Mouse (Mus musculus) CH12.LX (cell line): ENCODE results near the gene 6430531B16Rik. TPM values are rescaled to one million over a fixed set of nuclear protein-coding genes. Genes with fewer than 3 reads are reported as not detected.

Experiments
- DNase-seq: peaks from one replicate; pipeline ENCODE4 v3.0.0-alpha.2; 2013; ENCODE audit errors: extremely low read depth
- H3K27ac ChIP-seq: 2 replicates; pipeline ENCODE4 v1.5.1; 2012; ENCODE audit warnings: low read depth, mild to moderate bottlenecking, control low read depth, moderate library complexity; ENCODE audit not compliant: insufficient read depth
- H3K27me3 ChIP-seq: replicated peaks from 2 replicates; pipeline ENCODE3; 2012; ENCODE audit warnings: inconsistent platforms
- H3K36me3 ChIP-seq, 2 experiments: replicated peaks in 1 of 2; 2 replicates each; pipeline versions ENCODE3 to v1.6.1; 2012; ENCODE audit warnings: inconsistent platforms in 1 of 2, low read length in 1 of 2, mild to moderate bottlenecking in 1 of 2, mixed read lengths in 1 of 2, moderate library complexity in 1 of 2; ENCODE audit not compliant: control insufficient read depth in 1 of 2, insufficient read depth in 1 of 2
- H3K4me1 ChIP-seq, 2 experiments: 2 replicates each; pipeline ENCODE4 v1.6.1; 2012; ENCODE audit warnings: inconsistent platforms in 1 of 2, moderate library complexity in 1 of 2; ENCODE audit not compliant: insufficient read depth in 2 of 2, control insufficient read depth in 1 of 2
- H3K4me2 ChIP-seq: 2 replicates; pipeline ENCODE4 v1.6.1; 2012; ENCODE audit warnings: low read depth, mild to moderate bottlenecking, control low read depth; ENCODE audit not compliant: poor library complexity, insufficient read depth, severe bottlenecking
- H3K4me3 ChIP-seq, 3 experiments: fragments of 150-350 bp in 1 of 3; sonication (generic) in 1 of 3; replicated peaks in 1 of 3; 2 replicates each; pipeline versions ENCODE3 to v1.5.1; 2011 to 2012; ENCODE audit warnings: low read depth in 2 of 3, low read length in 2 of 3, mild to moderate bottlenecking in 2 of 3, moderate library complexity in 2 of 3, control low read depth in 1 of 3, improper control_type of control experiment in 1 of 3, inconsistent platforms in 1 of 3, mixed read lengths in 1 of 3; ENCODE audit not compliant: poor library complexity in 1 of 3
- H3K79me2 ChIP-seq: replicated peaks from 2 replicates; pipeline ENCODE4 v1.6.1; 2012; ENCODE audit warnings: mild to moderate bottlenecking, moderate library complexity; ENCODE audit not compliant: control insufficient read depth, poor library complexity, insufficient read depth, severe bottlenecking; ENCODE audit errors: extremely low read depth
- H3K9ac ChIP-seq: 2 replicates; pipeline ENCODE4 v1.6.1; 2012; ENCODE audit warnings: low read depth, mild to moderate bottlenecking, control low read depth, moderate library complexity; ENCODE audit not compliant: insufficient read depth
- H3K9me3 ChIP-seq: replicated peaks from 2 replicates; pipeline ENCODE3; 2012; ENCODE audit warnings: low read length, inconsistent platforms, mixed read lengths
- CHD2 ChIP-seq: IDR thresholded peaks from 2 replicates; pipeline ENCODE4 v1.6.1; 2011; ENCODE audit warnings: low read length, improper control_type of control experiment
- CTCF ChIP-seq, 2 experiments: IDR thresholded peaks in 1 of 2; conservative IDR thresholded peaks in 1 of 2; 2 replicates each; pipeline ENCODE4 v1.5.1; 2011 to 2012; ENCODE audit warnings: low read depth in 2 of 2, low read length in 2 of 2, improper control_type of control experiment in 1 of 2, inconsistent platforms in 1 of 2, mild to moderate bottlenecking in 1 of 2, moderate library complexity in 1 of 2
- E2F4 ChIP-seq: IDR thresholded peaks from 2 replicates; pipeline ENCODE4 v1.6.1; 2011; ENCODE audit warnings: low read depth, low read length, improper control_type of control experiment; ENCODE audit not compliant: insufficient replicate concordance
- ELF1 ChIP-seq: IDR thresholded peaks from 2 replicates; pipeline ENCODE4 v1.6.1; 2014; ENCODE audit warnings: low read depth, mild to moderate bottlenecking, inconsistent platforms, low read length, improper control_type of control experiment
- EP300 ChIP-seq: IDR thresholded peaks from 2 replicates; pipeline ENCODE4 v1.6.1; 2011; ENCODE audit warnings: low read length, improper control_type of control experiment
- HCFC1 ChIP-seq: IDR thresholded peaks from 2 replicates; pipeline ENCODE4 v1.6.1; 2012; ENCODE audit warnings: low read depth, mild to moderate bottlenecking, inconsistent platforms, low read length, improper control_type of control experiment
- IRF4 ChIP-seq: IDR thresholded peaks from 2 replicates; pipeline ENCODE4 v1.6.1; 2014; ENCODE audit warnings: low read depth, mild to moderate bottlenecking, inconsistent platforms, low read length, improper control_type of control experiment
- MAX ChIP-seq: IDR thresholded peaks from 2 replicates; pipeline ENCODE4 v1.6.1; 2011; ENCODE audit warnings: low read length, improper control_type of control experiment
- MXI1 ChIP-seq: IDR thresholded peaks from 2 replicates; pipeline ENCODE4 v1.6.1; 2011; ENCODE audit warnings: mild to moderate bottlenecking, low read depth, low read length, improper control_type of control experiment
- MYC ChIP-seq: IDR thresholded peaks from 2 replicates; pipeline ENCODE4 v1.6.1; 2011; ENCODE audit warnings: low read depth, mild to moderate bottlenecking, improper control_type of control experiment, low read length
- NRF1 ChIP-seq: IDR thresholded peaks from 2 replicates; pipeline ENCODE4 v1.6.1; 2014; ENCODE audit warnings: low read depth, mild to moderate bottlenecking, inconsistent platforms, low read length, improper control_type of control experiment, moderate library complexity
- POLR2A ChIP-seq: IDR thresholded peaks from 2 replicates; pipeline ENCODE4 v1.6.1; 2011; ENCODE audit warnings: low read depth, mild to moderate bottlenecking, improper control_type of control experiment, low read length
- RAD21 ChIP-seq: IDR thresholded peaks from 2 replicates; pipeline ENCODE4 v1.6.1; 2011; ENCODE audit warnings: low read depth, mild to moderate bottlenecking, low read length, improper control_type of control experiment, moderate library complexity
- SIN3A ChIP-seq: IDR thresholded peaks from 2 replicates; pipeline ENCODE4 v1.6.1; 2012; ENCODE audit warnings: low read length, improper control_type of control experiment, inconsistent platforms
- SMC3 ChIP-seq: IDR thresholded peaks from 2 replicates; pipeline ENCODE4 v1.6.1; 2011; ENCODE audit warnings: low read depth, low read length, improper control_type of control experiment
- TCF12 ChIP-seq: IDR thresholded peaks from 2 replicates; pipeline ENCODE4 v1.6.1; 2014; ENCODE audit warnings: low read depth, mild to moderate bottlenecking, inconsistent platforms, low read length, improper control_type of control experiment
- UBTF ChIP-seq: IDR thresholded peaks from 2 replicates; pipeline ENCODE4 v1.6.1; 2012; ENCODE audit warnings: low read depth, mild to moderate bottlenecking, inconsistent platforms, low read length, improper control_type of control experiment, moderate library complexity
- ZMIZ1 ChIP-seq: IDR thresholded peaks from 2 replicates; pipeline ENCODE4 v1.6.1; 2012; ENCODE audit warnings: low read depth, mild to moderate bottlenecking, inconsistent platforms, low read length, improper control_type of control experiment
- dilution Hi-C: fragments of 300-500 bp; cut with MboI; formaldehyde crosslinking; loops from 2 replicates; pipeline ENCODE4 v1.14.3; 2020; ENCODE audit warnings: low sequenced_read_pairs; ENCODE audit not compliant: extremely low pct_unique_long_range_greater_than_20kb, extremely low pct_ligation_motif_present
- in situ Hi-C: fragments of 300-500 bp; cut with MboI; formaldehyde crosslinking; loops from 3 replicates; pipeline ENCODE4 v1.14.3; 2019; ENCODE audit warnings: low sequenced_read_pairs, low pct_ligation_motif_present, low pct_unique_long_range_greater_than_20kb, mixed read lengths
- polyA plus RNA-seq: library from polyadenylated mRNA; unstranded; fragments of >175 nt; gene quantifications from 2 replicates; pipeline ENCODE4 v1.2.1, GENCODE M21; 2012; ENCODE audit warnings: low read depth; ENCODE audit not compliant: insufficient read length
- total RNA-seq, 2 experiments: library from RNA; depleted of rRNA; stranded (reverse); fragments of 300-350 nt in 1 of 2; fragments of >200 nt in 1 of 2; gene quantifications; 2 replicates each; pipeline ENCODE4 v1.2.3; 2012 to 2014

The 6430531B16Rik gene
- total and polyA plus RNA-seq, 3 experiments, result 0.13 to 0.21 TPM; not detected in 1

DNA sequence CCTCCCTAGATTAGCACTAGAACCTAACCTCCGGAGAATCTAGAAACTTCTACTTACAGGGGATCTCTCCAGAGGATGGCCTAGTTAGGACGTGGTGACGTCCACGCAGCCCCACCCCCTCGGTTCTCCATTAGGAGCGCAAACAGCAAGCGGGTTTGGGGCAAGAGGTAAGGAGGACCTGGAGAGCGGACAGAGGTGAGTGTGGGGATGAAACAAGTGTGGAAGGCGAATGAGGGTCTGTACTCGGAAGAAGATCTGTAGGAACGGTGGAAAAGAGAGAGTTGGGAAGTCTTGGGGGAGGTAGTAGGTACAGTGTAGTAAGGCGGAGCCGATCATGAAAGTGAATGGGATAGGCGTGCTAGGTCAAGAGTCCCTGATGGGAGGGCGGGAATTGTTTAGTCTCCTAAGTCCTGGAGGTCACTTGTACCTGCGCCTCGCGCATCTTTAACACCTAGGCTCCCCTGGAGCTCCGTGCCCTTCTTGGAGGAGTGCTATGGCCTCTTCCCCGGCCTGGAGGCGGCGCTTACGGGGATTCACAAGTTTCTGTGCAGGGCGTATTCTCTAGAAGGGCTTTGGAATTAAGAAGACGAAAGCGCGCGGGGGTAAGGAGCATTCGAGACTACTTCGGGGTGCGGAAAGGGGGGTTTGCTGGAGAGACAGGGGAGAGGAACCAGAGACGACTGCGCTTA is 28.1 kb downstream of the 6430531B16Rik start:
- peak overlapping the region; percentile 92; the same call in 1 of the 2 replicates for H3K4me2 ChIP-seq
- no peaks in the 10 kb centered on the region for H3K27me3 ChIP-seq
- DNase-seq, result peak; percentile 73
- dilution Hi-C loops, result no loop called here
- H3K4me1 ChIP-seq, result peaks cover 5 to 58% of the 10 kb centered on the region in 2 experiments; a peak in 3 of 4 replicates
- peak overlapping the region; percentile 67 for H3K27ac ChIP-seq
- in situ Hi-C loops, result no loop called here
- peaks cover 8% of the 10 kb centered on the region for H3K79me2 ChIP-seq
- H3K36me3 ChIP-seq, result peaks cover 15 to 29% of the 10 kb centered on the region in 2 experiments
- H3K9me3 ChIP-seq, result no peaks in the 10 kb centered on the region
- H3K4me3 ChIP-seq, result peak overlapping the region; percentile 65 to 73 (median 66)
- peak; percentile 29 for TF ChIP-seq SIN3A
- no peak for TF ChIP-seq ZMIZ1
- TF ChIP-seq MXI1, result peak; percentile 67
- peak; percentile 2; the same call in 1 of the 2 replicates for TF ChIP-seq HCFC1
- TF ChIP-seq UBTF, result peak; percentile 76
- TF ChIP-seq MYC, result no peak
- no peak for TF ChIP-seq EP300
- peak; percentile 62 for TF ChIP-seq POLR2A
- TF ChIP-seq IRF4, result 0 out of 2 replicates have a peak, but pooled peaks have one; percentile 5
- TF ChIP-seq, all 38 proteins: peak for 6
- peak overlapping the region; percentile 83 for H3K9ac ChIP-seq

DNA sequence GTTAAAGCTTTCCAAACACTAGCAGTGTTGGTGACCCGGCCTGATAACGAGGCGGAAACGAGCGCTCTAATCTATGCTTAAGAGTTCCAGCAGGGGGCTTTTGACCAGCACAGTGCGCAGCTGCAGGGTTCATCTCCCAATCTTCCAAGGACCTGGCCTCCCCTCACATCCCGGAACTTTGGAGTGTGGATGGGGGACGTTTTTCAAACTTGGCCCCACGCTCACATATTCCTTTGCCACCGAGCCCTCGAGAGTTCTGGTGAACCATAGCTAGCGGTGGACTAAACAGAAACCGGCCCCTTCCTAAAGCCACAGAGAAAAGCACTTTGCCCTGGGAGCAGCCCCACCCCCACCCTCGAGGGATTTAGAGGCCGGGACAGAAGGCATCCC is 28.7 kb downstream of the 6430531B16Rik start:
- Histone ChIP-seq H3K4me3 (peak overlapping the region; percentile 65 to 73 (median 66)), H3K79me2 (peaks cover 8% of the 10 kb centered on the region), H3K9me3 (peaks cover 3% of the 10 kb centered on the region), H3K9ac (peak overlapping the region; percentile 83), H3K27me3 (no peaks in the 10 kb centered on the region), H3K4me2 (peak overlapping the region; percentile 80), H3K27ac (peak overlapping the region; percentile 67), H3K4me1 (peaks cover 5 to 54% of the 10 kb centered on the region in 2 experiments; a peak in 3 of 4 replicates), H3K36me3 (peaks cover 12 to 24% of the 10 kb centered on the region in 2 experiments)
- dilution Hi-C loops (no loop called here), in situ Hi-C loops (no loop called here)
- DNase-seq, result peak; percentile 73
- TF ChIP-seq IRF4 (no peak), SMC3 (peak; percentile 38), RAD21 (peak; percentile 14), UBTF (0 out of 2 replicates have a peak, but pooled peaks have one; percentile 18), TCF12 (peak; percentile 37; the same call in 1 of the 2 replicates), MAX (no peak), POLR2A (peak; percentile 44), CHD2 (peak; percentile 61; the same call in 1 of the 2 replicates), HCFC1 (peak; percentile 39; the same call in 1 of the 2 replicates), NRF1 (peak; percentile 88), E2F4 (no peak), MYC (0 out of 2 replicates have a peak, but pooled peaks have one; percentile 0), CTCF (conservative IDR thresholded peaks at IDR 0.05 in 1 of 2, IDR thresholded peaks at IDR 0.05 in 1 of 2; ENCODE audit: low read depth in 2 of 2, low read length in 2 of 2) (peak; percentile 64 to 65), ELF1 (peak; percentile 73)
